Mouse (Mus musculus) hindbrain, embryonic 16.5 days (tissue): ENCODE measurements around the gene Prtg. TPM values are rescaled to one million over a fixed set of nuclear protein-coding genes. Genes with fewer than 3 reads are reported as not detected.
A peak's percentile ranks its signal among the peaks of the same experiment; 100 is the strongest.

Experiments
- ATAC-seq: fragments of 200-750 bp; cut with Nextera tagmentation; 2 replicates; pipeline ENCODE4 v1.8.0; 2017; ENCODE audit warnings: moderate TSS enrichment, moderate library complexity
- H3K27ac ChIP-seq: fragments of 300-500 bp; sonication (generic); 2 replicates; pipeline ENCODE4 v1.5.1; 2014; ENCODE audit warnings: low read depth, mild to moderate bottlenecking, control low read depth, low read length, moderate library complexity
- H3K27me3 ChIP-seq: fragments of 300-500 bp; sonication (generic); replicated peaks from 2 replicates; pipeline ENCODE4 v1.6.1; 2014; ENCODE audit warnings: low read length; ENCODE audit not compliant: control insufficient read depth, insufficient read depth
- H3K36me3 ChIP-seq: fragments of 300-500 bp; sonication (generic); 2 replicates; pipeline ENCODE4 v1.6.1; 2014; ENCODE audit warnings: mild to moderate bottlenecking, low read length, moderate library complexity, mixed read lengths; ENCODE audit not compliant: control insufficient read depth, insufficient read depth
- H3K4me1 ChIP-seq: fragments of 300-500 bp; sonication (generic); 2 replicates; pipeline ENCODE4 v1.6.1; 2014; ENCODE audit warnings: low read depth, low read length; ENCODE audit not compliant: control insufficient read depth, insufficient read depth
- H3K4me2 ChIP-seq: fragments of 300-500 bp; sonication (generic); 2 replicates; pipeline ENCODE4 v1.6.1; 2014; ENCODE audit warnings: mild to moderate bottlenecking, low read length, control low read depth, moderate library complexity
- H3K4me3 ChIP-seq: fragments of 300-500 bp; sonication (generic); 2 replicates; pipeline ENCODE4 v1.5.1; 2014; ENCODE audit warnings: mild to moderate bottlenecking, low read length, control low read depth, moderate library complexity
- H3K9ac ChIP-seq: fragments of 300-500 bp; sonication (generic); 2 replicates; pipeline ENCODE4 v1.6.1; 2014; ENCODE audit warnings: low read depth, mild to moderate bottlenecking, control low read depth, low read length, moderate library complexity
- H3K9me3 ChIP-seq: fragments of 300-500 bp; sonication (generic); 2 replicates; pipeline ENCODE4 v1.6.1; 2014; ENCODE audit warnings: mild to moderate bottlenecking, low read length, moderate library complexity; ENCODE audit not compliant: control insufficient read depth
- WGBS: fragments of 180-500 bp; shearing (Covaris S2); extraction: QIAGEN DNeasy Blood & Tissue Kit; methylation state at CpG from one replicate; pipeline ENCODE4 v1.1.7; 2014; 5-methylcytosine and 5-hydroxymethylcytosine counted together
- polyA plus RNA-seq: library from polyadenylated mRNA; unstranded; fragments of >200 nt; fragmentation: Nextera tagmentation; extraction: Ambion mirVana; gene quantifications from 2 replicates; pipeline ENCODE4 v1.2.1, GENCODE M21; 2015

Prtg gene
- polyA plus RNA-seq: 0.40 and 0.51 TPM in 2 replicates

GRCm38 (mm10) chr9:72806731-72807419 is at the start of gene Prtg:
TSS of gene Prtg (plus strand) at chr9:72806874.
- peaks cover 12% of the 10 kb centered on the region for H3K27me3 ChIP-seq
- peak within 1 kb of the TSS; percentile 71 for H3K27ac ChIP-seq
- peak; percentile 87 for ATAC-seq
- H3K4me2 ChIP-seq: peak within 1 kb of the TSS; percentile 100
- no peaks in the 10 kb centered on the region for H3K36me3 ChIP-seq
- H3K4me3 ChIP-seq: peak within 1 kb of the TSS; percentile 93
- WGBS: under 1% methylated on average over 52 of the region's 57 CpGs
- peaks cover 12% of the 10 kb centered on the region for H3K4me1 ChIP-seq
- H3K9ac ChIP-seq: peak within 1 kb of the TSS; percentile 84
- H3K9me3 ChIP-seq: no peaks in the 10 kb centered on the region

GRCm38 (mm10) chr9:72757143-72757542 is 49.5 kb upstream of the Prtg start:
- H3K36me3 ChIP-seq: no peaks in the 10 kb centered on the region

GRCm38 (mm10) chr9:72758705-72759131 is 48.0 kb upstream of the Prtg start:
- Histone ChIP-seq H3K4me2 (no peak overlapping the region), H3K9me3 (no peaks in the 10 kb centered on the region), H3K36me3 (no peaks in the 10 kb centered on the region), H3K4me3 (no peak overlapping the region), H3K27me3 (no peaks in the 10 kb centered on the region), H3K4me1 (peaks cover 9% of the 10 kb centered on the region), H3K27ac (no peak overlapping the region), H3K9ac (no peak overlapping the region)
- 57% methylated on average over 8 of the region's 8 CpGs for WGBS
- ATAC-seq: no peak

More at GRCm38 (mm10) chr9:72757143-72757542, 49.5 kb upstream of the Prtg start:
- Histone ChIP-seq H3K27me3 (no peaks in the 10 kb centered on the region), H3K9me3 (no peaks in the 10 kb centered on the region), H3K27ac (no peak overlapping the region), H3K4me1 (peaks cover 6% of the 10 kb centered on the region; the same call in 1 of the 2 replicates), H3K4me3 (no peak overlapping the region), H3K9ac (no peak overlapping the region), H3K4me2 (no peak overlapping the region)
- WGBS: 73% methylated on average over 5 of the region's 5 CpGs
- ATAC-seq: no peak

- H3K9ac ChIP-seq: no peak overlapping the region
- no peaks in the 10 kb centered on the region for H3K36me3 ChIP-seq
- H3K27me3 ChIP-seq: no peaks in the 10 kb centered on the region
- WGBS: 16% methylated on average over 3 of the region's 3 CpGs
- 0 out of 2 replicates have a peak overlapping the region, but pooled peaks have one; percentile 9 for H3K27ac ChIP-seq
- H3K9me3 ChIP-seq: no peaks in the 10 kb centered on the region
- H3K4me3 ChIP-seq: no peak overlapping the region
- 0 out of 2 replicates have a peak, but pooled peaks have one; percentile 32 for ATAC-seq
- no peak overlapping the region for H3K4me2 ChIP-seq
- H3K4me1 ChIP-seq: peaks cover 10% of the 10 kb centered on the region
These were observed 43.5 kb upstream of the Prtg start for GRCm38 (mm10) chr9:72763050-72763718.

- peaks cover 10% of the 10 kb centered on the region for H3K4me1 ChIP-seq
- ATAC-seq: peak; percentile 86
- no peaks in the 10 kb centered on the region for H3K9me3 ChIP-seq
- no peaks in the 10 kb centered on the region for H3K36me3 ChIP-seq
- peak overlapping the region; percentile 26; the same call in 1 of the 2 replicates for H3K27ac ChIP-seq
- no peaks in the 10 kb centered on the region for H3K27me3 ChIP-seq
- H3K4me3 ChIP-seq: peak overlapping the region; percentile 34
- H3K9ac ChIP-seq: peak overlapping the region; percentile 60
- WGBS: under 1% methylated on average over 17 of the region's 17 CpGs
- peak overlapping the region; percentile 58 for H3K4me2 ChIP-seq
These were observed 39.8 kb upstream of the Prtg start for GRCm38 (mm10) chr9:72766789-72767349.

- 91% methylated on average over 4 of the region's 4 CpGs for WGBS
- no peak overlapping the region for H3K4me3 ChIP-seq
- H3K4me1 ChIP-seq: no peaks in the 10 kb centered on the region
- H3K27ac ChIP-seq: no peak overlapping the region
- H3K27me3 ChIP-seq: no peaks in the 10 kb centered on the region
- H3K9me3 ChIP-seq: no peaks in the 10 kb centered on the region
- H3K4me2 ChIP-seq: no peak overlapping the region
- H3K36me3 ChIP-seq: no peaks in the 10 kb centered on the region
- no peak for ATAC-seq
- no peak overlapping the region for H3K9ac ChIP-seq
These were observed 31.7 kb upstream of the Prtg start for GRCm38 (mm10) chr9:72775022-72775421.

GRCm38 (mm10) chr9:72779004-72779403 is 27.7 kb upstream of the Prtg start:
- no peaks in the 10 kb centered on the region for H3K9me3 ChIP-seq
- H3K27ac ChIP-seq: no peak overlapping the region
- ATAC-seq: no peak
- H3K4me1 ChIP-seq: no peaks in the 10 kb centered on the region
- 63% methylated on average over 11 of the region's 11 CpGs for WGBS
- no peak overlapping the region for H3K4me3 ChIP-seq
- no peaks in the 10 kb centered on the region for H3K36me3 ChIP-seq
- no peak overlapping the region for H3K9ac ChIP-seq
- H3K27me3 ChIP-seq: no peaks in the 10 kb centered on the region; the same call in 1 of the 2 replicates
- no peak overlapping the region for H3K4me2 ChIP-seq

GRCm38 (mm10) chr9:72779733-72780132 is 26.9 kb upstream of the Prtg start:
- Histone ChIP-seq H3K36me3 (no peaks in the 10 kb centered on the region), H3K27me3 (no peaks in the 10 kb centered on the region; the same call in 1 of the 2 replicates), H3K4me1 (no peaks in the 10 kb centered on the region), H3K9ac (no peak overlapping the region), H3K4me2 (no peak overlapping the region), H3K27ac (no peak overlapping the region), H3K9me3 (no peaks in the 10 kb centered on the region), H3K4me3 (no peak overlapping the region)
- WGBS: 12% methylated on average over 4 of the region's 4 CpGs
- no peak for ATAC-seq

- Histone ChIP-seq H3K9ac (no peak overlapping the region), H3K4me2 (no peak overlapping the region), H3K4me1 (no peaks in the 10 kb centered on the region), H3K36me3 (no peaks in the 10 kb centered on the region), H3K9me3 (no peaks in the 10 kb centered on the region), H3K27ac (no peak overlapping the region), H3K27me3 (no peaks in the 10 kb centered on the region; the same call in 1 of the 2 replicates), H3K4me3 (no peak overlapping the region)
- ATAC-seq: 0 out of 2 replicates have a peak, but pooled peaks have one; percentile 17
- 35% methylated on average over 5 of the region's 5 CpGs for whole genome bisulfite sequencing
These were observed 26.0 kb upstream of the Prtg start for GRCm38 (mm10) chr9:72780694-72781093.
